Mouse (Mus musculus) adipocyte (in vitro differentiated cells): ENCODE data around the gene Kctd6.
"Not testable (repeated sequence)": the region's sequence is repeated elsewhere in the genome, so short reads cannot be mapped to it uniquely, and the experiment has no call there.

Source experiments
- DNase-seq: peaks from one replicate; pipeline ENCODE4 v3.0.0-alpha.2; 2016; ENCODE audit warnings: low spot score

The Kctd6 gene

DNA sequence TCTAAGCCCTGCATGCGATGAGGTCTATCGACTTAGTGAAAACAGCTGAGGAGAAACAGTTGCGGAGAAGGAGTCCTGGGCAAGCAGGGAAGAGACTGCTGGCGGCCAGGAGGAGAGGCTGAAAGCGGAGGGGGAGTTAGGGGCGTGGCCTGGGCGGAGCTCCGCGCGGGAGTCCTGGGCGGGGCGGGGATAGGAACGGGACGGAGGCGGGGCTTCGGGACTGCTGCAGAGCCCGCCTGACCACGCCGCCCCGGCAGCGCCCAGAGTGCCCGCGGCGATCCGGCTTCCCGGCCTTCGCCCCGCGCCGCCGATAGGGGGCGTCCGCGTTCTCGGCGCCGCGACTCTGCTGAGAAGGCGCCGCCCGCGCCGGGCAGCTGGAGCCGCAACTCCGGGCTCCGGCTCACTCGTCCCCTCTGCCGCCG lies at the start of gene Kctd6:
Gene Kctd6, plus strand, starts transcription at position 338 of the 422 bp plus-strand sequence.
- peak; percentile 89 for DNase-seq

DNA sequence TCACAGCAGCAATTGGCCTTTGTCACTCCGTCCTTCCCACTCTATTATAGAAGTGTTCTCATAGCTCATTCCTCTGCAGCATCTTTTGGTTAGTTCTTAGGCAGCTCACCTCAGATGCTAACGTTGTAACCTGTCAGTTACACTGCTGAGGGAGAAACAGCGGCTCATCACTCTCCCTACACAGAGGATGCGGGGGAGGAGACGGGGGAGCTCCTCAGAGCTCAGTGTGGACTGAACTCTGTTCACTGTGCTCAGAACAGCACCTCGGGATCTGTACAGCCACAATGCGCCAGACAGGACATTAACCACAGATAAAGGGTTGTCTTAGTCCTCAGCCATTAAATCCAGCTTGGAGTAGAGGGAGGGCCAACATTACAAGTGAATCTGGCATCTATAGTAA lies 49.5 kb upstream of the Kctd6 start:
- no peak for DNase-seq

DNA sequence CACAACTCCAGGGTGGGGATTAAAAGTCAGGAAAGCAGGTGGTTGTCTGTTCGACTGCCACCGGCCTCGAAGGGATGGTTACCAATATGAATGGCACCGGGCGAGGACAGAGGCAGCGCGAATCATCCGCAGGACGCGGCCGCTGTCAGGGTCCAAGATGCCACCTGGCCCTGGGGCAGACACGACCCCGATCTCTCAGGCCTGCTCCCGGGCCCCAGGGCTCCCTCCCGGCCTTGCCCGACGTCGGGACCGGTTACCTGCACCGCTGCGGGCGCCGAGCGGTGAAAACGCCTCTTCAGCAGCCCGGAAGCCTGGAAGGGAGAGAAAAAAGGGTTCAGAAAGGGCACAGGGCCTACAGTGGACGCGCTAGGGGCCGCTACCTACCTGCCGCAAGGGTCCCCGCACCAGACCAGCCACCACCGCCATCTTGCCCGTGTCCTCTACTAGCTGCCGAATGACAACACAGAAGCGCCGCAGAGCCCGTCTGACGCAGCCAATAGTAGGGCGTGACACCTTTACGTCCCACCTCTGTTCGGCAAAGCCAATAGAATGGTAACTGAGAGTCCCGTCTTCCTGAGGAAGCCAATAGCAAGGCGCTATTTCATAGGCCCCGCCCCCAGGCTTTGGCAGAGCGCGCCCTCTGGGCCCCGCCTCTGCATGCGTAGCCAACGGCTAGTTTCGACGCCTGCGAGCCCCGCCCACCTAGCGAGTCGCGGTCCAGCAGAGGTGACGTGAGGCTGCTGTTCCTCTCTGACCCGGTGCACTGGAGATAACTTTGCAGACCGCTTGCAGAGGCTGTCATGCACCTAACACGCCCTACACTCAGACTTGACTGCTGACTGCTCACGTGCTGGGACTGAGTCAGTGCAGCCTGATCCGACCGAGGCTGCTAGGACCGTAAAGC lies 41.2 kb upstream of the Kctd6 start, which contains the start of gene Pdhb:
Gene Pdhb, minus strand, starts transcription at position 519 of the 904 bp plus-strand sequence.
- peak; percentile 97 for DNase-seq

DNA sequence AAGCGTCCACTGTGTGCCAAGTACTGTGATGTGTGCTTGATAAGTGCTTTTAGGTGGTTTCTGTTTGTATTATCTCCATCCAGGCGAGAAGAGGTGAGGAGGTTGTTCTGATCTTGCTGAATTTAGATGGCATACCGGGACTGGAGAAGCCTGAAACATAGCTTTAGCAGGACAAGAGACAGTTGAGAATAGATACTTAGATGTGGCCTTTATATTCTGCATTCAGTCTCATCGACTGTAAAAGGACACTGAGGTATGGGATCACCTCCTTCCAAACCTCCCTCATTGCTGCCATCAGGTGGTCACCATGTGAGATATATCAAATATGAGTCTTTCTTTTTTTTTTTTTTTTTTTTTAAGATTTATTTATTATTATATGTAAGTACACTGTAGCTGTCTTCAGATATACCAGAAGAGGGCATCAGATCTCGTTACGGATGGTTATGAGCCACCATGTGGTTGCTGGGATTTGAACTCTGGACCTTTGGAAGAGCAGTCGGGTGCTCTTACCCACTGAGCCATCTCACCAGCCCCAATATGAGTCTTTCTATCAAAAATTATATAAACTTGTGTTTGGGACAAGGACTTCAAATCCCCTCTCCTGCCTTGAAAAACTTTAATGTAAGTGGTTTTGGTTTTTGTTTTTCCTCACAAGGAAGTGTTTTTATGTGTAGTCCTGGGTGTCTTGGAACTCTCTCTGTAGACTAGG lies 40.2 kb upstream of the Kctd6 start:
- DNase-seq: not testable (repeated sequence)

DNA sequence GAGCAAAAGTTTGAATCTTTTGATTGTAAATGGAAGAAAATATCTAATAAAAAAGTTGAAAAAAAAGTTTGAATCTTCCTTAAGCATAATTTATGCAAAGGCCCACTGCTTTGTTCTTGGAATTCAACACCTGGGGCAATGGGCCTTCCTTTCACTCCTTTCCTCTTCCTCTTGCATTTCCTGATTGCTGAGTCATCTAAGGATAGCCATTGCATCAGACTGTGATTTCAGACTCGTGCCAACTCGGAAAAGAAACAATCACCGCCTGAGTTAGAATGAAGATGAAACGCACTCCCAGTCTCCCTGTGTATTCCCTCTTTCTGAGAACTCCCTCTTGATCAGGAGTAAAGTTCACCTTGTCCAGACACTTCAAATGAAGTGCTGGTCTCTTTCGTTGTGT lies 39.3 kb upstream of the Kctd6 start:
- peak; percentile 58 for DNase-seq

DNA sequence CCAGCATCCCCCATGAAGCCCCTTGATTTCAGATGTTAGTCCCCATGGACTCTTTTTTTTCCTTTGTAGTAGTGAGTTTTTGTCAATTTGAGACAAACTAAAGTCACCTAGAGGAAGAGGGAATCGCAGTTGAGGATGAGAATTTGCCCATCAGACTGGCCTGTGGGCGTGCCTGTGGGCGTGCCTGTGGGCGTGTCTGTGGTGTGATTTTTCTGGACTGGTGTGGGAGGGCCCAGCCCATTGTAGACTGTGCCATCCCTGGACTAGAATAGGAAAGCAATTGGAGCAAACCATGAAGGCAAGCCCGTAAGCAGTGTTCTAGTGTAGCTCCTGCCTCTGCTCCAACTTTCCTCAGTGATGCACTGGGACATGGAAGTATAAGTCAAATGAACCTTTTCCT lies 37.7 kb upstream of the Kctd6 start:
- DNase-seq: no peak

DNA sequence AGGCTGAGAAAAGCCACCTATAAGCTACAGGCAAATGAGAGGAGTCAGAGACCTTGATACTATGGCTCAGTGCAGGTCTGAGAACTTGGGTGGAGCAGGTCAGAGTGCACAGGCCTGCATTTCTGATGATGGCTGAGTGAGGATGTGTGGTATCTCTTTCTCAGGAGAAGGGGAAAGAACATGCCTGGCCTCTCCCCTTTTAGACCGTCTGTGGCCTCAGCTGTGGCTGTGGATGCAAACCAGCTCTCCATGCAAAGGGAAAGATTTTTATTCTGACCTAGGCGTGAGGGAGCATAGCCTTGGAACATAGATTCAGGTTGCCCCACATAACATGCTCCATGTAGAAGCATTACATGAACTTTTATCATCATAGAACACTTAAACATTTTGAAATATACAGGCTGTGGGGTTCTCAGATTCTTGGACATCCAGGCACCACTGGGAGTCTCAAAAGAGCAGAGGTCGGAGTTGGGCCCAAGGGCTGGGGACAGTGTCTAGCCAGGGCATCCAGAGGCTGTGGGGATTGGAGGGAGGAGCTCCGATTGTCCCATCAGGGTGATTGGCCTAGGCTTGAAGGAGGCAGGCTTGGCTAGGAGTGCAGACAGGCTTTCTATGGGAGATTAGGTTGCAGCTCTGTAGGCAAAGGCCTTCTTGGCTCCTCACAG lies 33.4 kb upstream of the Kctd6 start:
- no peak for DNase-seq

DNA sequence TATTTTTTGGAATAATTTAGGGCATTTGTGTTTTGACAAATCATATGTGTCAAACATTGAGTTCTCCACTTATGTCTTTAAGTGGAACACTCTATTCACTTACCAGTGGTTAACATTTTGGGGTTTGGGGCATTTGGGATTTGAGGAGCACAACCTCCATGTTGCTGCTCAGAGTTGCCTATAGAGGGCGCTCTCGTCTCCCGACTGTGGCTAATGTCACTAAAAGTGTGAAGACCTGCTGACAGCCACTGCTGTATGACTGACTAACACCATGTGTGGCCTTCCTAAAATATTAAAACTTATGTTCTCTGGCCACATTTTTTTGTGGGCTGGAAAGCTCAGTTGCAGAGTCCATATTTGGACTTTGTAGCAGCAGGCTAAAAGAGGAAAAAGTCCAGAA lies 30.6 kb upstream of the Kctd6 start:
- DNase-seq: no peak

DNA sequence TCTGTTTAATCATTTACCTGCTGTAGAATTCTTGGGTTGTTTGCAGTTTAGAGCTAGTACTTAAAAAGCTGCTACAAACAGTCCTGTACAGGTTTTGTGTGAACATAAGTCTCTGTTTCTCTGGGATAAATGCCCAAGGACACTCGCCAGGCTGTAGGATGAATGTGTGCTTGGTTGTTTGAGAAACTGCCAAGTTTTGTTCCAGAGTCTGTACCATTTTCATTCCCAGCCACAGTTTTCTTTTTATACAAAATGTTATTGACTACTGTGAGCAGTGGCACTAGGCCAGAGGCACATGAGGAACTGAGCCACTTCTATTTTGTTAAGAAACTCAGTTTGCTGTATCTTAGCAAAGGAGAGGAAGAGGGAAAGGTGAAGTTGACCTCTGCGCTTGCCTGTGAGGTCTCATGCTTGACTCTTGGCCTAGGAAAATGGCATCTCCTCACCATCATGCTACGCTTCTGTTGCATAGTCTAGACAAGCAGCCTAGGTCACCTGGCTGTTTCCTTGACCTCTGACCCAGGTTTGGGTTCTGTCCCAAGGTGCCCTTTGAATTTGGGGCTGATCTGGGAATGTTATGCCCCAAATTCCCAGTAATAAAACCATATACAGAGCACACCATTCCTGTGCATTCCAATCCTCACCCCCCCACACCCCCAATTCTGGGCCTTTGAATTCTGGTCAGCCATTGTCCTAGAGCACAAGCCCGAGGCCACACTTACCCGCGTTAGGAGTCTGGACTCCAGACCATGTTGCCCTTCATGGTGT lies 27.5 kb upstream of the Kctd6 start:
- peak; percentile 26 for DNase-seq

DNA sequence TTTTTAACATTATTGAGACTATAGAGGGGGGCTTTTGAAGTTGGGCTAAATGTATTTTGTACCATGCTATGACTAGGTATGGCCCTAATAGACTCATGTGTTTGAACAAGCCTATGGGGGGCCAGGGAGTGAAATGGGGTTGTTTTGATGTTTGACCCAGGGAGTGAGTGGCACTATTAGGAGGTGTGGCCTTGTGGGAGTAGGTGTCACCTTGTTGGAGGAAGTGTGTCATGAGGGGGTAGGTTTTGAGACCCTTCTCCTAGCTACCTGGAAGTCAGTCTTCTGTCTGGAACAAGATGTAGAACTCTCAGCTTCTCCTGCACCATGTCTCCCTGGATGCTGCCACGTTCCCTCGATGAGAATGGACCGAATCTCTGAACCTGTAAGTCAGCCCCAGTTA lies 23.4 kb upstream of the Kctd6 start:
- DNase-seq: no peak

DNA sequence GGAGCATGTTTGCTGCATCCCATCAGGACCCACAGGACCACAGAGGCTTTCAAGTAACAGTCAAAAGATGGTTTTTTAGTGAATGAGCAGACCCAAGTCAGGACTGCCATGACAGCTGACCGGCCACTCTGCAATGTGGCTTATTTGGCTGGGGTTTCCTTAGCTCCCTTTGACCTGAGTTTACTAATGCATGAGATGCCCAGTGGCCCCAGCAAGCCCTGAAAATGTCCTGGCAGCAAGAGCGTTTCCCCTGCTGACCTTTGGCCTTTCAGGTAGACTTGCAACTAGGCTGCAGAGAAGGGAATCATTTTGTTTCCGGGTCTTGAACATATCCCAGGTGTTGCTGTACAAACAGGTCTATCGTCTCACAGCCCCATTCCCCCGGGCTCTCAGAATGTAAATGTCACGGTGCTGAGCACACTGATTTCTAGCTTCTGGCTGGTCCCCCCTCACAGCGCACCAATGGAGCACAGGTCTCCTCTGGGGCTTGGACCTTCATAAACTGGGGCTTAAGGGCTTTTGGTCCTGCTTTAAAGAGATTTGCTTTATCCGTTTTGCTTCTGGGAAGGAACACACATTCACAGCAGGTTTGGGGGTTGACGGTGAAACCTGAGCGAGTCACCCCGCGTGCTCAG lies 22.5 kb upstream of the Kctd6 start:
- DNase-seq: no peak

DNA sequence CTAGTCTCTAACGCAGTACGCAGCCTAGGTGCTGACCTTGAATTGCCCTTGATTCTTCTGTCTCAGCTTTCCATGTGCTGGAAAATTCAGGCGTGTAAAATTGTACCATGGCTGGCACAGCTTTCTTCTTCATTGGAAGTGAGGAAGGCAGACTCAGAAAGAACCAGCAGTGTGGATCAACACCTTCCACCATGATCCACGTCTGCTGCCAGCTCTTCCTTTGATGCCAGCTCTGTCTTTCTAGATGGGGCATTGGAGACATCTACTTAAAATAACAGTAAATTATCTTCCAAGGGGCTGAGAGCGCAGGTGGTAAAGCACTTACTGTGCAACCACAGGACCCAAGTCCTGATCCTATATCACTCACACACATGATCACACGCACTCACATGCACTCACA lies 21.2 kb upstream of the Kctd6 start:
- no peak for DNase-seq

DNA sequence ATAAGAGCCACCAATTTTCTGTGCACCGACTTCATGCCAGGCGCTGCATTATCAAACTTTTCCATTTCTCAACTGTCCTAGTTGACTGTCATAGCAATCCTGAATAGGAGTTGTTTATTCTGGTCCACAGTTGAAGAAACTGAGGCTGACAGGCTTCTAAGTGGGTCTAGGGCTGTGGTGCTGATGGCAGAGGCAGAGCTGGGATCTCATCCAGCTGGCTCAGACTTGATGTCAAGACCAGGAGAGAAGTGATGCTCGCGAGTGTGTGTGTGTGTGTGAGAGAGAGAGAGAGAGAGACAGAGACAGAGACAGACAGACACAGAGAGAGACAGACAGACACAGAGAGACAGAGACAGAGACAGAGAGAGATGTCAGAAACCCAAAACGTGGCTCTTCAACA lies 13.2 kb upstream of the Kctd6 start:
- no peak for DNase-seq

DNA sequence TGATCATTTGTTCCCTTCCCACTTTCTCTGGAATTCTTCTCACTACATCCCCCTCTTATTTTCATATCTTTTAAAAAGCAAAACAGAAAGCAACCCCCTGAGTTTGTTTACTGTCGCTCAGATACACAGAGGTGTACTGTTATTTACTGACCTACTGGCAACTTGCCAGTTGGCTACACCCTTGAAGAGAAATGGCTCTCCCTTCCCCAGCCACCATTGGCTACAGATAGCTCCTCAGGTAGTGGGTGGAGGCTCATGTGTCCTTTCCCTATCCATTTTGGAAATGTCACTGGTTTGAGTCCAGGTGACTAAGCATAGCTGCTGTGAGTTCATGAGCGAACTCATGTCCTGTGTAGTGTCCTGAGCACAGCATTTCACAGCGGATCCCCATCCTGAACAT lies 12.2 kb upstream of the Kctd6 start:
- DNase-seq: no peak

DNA sequence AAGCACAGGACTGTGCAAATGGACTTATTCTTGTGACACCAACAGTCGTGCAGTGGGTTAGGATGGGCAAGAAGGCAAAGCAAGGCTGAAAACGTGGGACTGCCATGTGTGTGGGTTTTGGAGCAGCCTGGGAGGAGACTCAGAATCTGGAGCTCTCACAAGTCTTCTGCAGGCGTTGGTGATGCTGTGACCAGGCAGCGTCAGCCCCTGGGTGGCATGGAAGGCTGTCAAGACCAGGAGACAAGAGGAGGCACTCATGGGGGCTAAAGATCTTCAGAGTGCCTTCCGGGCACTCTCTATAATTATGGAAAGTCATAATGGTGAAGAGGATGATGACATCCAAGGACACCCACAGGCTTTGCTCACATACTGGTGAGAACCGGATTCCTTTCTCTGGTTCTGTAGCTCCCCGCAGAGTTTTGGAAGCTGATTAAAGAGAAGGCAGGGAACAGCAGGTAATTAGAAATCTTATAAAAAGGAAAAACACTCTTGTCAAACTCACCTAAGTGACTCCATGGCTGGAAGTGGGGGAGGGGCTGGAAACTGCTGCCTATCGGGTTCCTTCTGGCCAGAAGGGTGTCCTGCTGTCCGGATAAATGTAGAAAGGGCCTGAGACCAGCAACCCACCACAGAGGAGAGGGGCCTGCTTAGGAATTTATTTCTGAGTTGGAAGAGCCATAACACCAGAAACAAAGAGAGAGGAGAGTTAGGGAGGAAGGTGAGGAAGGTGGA lies 7.6 kb upstream of the Kctd6 start:
- DNase-seq: no peak

DNA sequence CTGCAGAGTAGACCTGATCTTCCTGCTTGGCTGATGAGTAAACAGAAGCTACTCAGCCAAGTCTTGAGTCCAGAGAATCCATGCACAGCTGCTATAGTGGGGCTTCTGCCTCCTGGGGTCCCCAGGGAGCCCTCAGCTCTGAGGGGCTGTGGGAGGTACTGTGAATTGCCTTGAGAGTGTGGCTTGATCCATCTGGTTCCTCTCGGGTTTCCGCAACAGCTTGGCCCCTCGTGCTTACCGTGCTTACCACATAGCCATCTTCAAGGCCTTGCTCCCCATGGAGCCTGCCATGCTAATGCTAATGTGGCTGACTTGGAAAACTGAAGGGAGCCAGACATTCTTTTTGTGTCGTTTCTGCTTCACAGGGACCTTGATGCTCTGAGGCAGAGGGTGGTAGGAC lies 6.8 kb upstream of the Kctd6 start:
- DNase-seq: no peak

DNA sequence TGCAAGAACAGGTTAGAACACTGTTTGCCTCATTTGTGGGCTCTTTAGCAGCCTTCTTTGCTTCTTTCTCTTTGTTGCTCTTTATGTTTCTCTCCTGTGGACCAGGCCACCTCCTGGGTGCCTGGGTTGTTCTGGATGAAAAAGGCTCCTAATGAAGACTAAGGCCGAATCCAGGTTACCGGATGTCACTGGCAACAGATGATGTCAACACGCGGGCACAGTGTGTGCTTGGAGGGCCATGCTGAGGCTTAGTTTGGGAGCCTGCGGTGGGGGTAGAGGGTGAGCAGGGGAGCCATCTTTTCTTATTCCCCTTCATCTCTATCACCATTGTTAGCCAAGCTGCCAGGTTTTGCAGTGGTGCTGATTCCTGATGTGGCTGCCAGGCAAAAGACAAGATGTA lies 6.4 kb upstream of the Kctd6 start:
- DNase-seq: no peak

DNA sequence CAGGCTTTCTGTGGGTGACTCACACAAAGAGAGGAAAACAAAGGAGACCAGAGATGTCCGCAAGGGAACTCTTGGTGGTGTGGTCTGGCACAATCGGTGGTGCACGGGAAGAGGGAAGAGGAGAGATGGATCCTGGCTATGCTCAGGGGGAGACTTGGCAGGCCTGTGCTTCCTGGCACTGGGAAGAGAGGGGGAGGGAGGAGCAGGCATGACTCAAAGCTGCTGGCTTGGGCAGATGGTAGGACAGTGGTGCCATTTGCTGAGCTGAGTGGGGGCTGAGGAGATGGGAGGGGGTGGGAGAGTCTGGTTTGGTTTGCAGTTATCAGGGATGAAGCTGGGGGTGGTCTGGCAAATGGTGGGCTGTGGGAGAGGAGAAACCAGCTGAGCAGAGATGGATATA lies 5.1 kb upstream of the Kctd6 start:
- no peak for DNase-seq

DNA sequence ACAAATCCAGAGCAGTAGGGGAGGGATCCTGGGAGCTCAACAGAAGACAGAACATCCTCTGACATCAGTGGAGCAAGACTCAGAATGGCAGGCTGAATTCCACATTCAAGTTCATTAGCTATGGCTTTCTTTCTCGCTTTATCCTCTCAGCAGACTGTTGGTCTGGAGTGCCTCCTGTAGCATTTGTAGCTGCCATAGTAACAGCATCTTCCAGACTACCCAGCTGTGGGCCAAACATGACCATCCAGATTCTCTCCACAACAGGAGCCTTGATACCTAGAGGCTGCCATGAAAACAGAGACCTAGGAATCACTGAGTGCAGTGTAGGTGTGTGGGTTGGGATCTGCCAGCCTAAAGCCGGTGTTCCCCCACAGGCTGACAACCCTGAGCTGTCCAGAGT lies 4.0 kb upstream of the Kctd6 start:
- no peak for DNase-seq

DNA sequence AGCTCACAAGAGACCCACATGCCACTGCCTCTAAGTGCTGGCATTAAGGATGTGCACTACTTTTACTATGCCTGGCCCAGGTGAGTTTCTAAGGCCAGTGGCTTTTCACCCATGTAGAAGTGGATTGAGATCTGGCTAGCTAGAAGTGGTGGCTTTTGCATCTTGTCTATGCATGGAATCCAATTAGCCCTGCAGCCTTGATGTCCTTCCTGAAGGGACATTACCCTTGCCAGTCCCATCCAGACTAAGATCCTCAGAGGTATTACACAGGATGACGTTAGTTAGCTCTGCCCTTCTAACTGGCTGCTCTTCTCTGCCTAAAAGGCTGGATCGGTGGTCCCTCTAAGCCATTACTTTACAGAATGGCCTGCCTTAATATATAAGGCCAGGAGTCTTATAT lies 944 bp upstream of the Kctd6 start:
- no peak for DNase-seq
